Mouse (Mus musculus) lung, embryonic 14.5 days (tissue): ENCODE measurements around the gene Fbxl18. TPM values are rescaled to one million over a fixed set of nuclear protein-coding genes. Genes with fewer than 3 reads are reported as not detected.
A peak's percentile ranks its signal among the peaks of the same experiment; 100 is the strongest.
"Not testable (repeated sequence)": the region's sequence is repeated elsewhere in the genome, so short reads cannot be mapped to it uniquely, and the experiment has no call there.

Source experiments
- ATAC-seq: fragments of 200-750 bp; cut with Nextera tagmentation; 2 replicates; pipeline ENCODE4 v1.8.0; 2017; ENCODE audit warnings: mild to moderate bottlenecking, moderate TSS enrichment, moderate library complexity; ENCODE audit not compliant: insufficient read depth
- DNase-seq: peaks from one replicate; pipeline ENCODE4 v3.0.0-alpha.2; 2015
- H3K27ac ChIP-seq: fragments of 300-500 bp; sonication (generic); 2 replicates; pipeline ENCODE4 v1.5.1; 2014; ENCODE audit warnings: low read depth, mild to moderate bottlenecking, moderate library complexity
- H3K27me3 ChIP-seq: fragments of 300-500 bp; sonication (generic); 2 replicates; pipeline ENCODE4 v1.6.1; 2014; ENCODE audit warnings: low read length, control low read depth; ENCODE audit not compliant: insufficient read depth
- H3K36me3 ChIP-seq: fragments of 300-500 bp; sonication (generic); 2 replicates; pipeline ENCODE4 v1.6.1; 2014; ENCODE audit warnings: control low read depth; ENCODE audit not compliant: insufficient read depth
- H3K4me1 ChIP-seq: fragments of 300-500 bp; sonication (generic); 2 replicates; pipeline ENCODE4 v1.6.1; 2014; ENCODE audit warnings: antibody characterized with exemption, control low read depth; ENCODE audit not compliant: insufficient read depth
- H3K4me2 ChIP-seq: fragments of 300-500 bp; sonication (generic); 2 replicates; pipeline ENCODE4 v1.6.1; 2014; ENCODE audit warnings: mild to moderate bottlenecking
- H3K4me3 ChIP-seq: fragments of 300-500 bp; sonication (generic); 2 replicates; pipeline ENCODE4 v1.5.1; 2014; ENCODE audit warnings: low read depth, low read length
- H3K9ac ChIP-seq: fragments of 300-500 bp; sonication (generic); 2 replicates; pipeline ENCODE4 v1.6.1; 2014
- H3K9me3 ChIP-seq: fragments of 300-500 bp; sonication (generic); 2 replicates; pipeline ENCODE4 v1.6.1; 2016; ENCODE audit warnings: low read depth, low read length, control low read depth
- CTCF ChIP-seq: IDR thresholded peaks from 2 replicates; pipeline ENCODE4 v1.5.1; 2016; ENCODE audit warnings: antibody characterized with exemption, low read depth
- WGBS: fragments of 180-500 bp; shearing (Covaris S2); extraction: QIAGEN DNeasy Blood & Tissue Kit; methylation state at CpG from one replicate; pipeline ENCODE4 v1.1.7; 2014; 5-methylcytosine and 5-hydroxymethylcytosine counted together
- polyA plus RNA-seq: library from polyadenylated mRNA; unstranded; fragments of >200 nt; fragmentation: Nextera tagmentation; extraction: Ambion mirVana; gene quantifications from 2 replicates; pipeline ENCODE4 v1.2.1, GENCODE M21; 2014

The Fbxl18 gene
- polyA plus RNA-seq, 1 experiment from 2014 or later, result 11.8 TPM

DNA sequence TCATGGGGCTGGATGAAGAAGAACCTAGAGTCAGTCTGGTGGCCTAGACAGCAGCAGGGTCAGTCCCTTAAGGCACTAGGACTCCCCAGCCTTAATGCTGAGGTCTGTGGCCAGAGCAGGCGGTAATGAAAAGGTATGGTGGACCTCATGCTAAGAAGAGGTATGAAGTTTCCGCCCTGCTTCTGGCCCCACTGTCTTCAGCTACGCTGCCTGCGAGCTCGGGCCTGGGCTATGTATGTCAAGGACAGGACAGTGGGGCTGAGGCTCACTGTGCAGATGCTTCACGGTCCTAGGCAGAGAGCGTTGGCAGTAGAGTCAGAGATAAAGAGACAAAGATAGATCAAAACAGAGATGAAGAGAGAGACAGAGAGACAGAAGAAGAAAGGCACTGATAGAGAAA is 46.3 kb downstream of the Fbxl18 start:
- no peak for ATAC-seq
- no peaks in the 10 kb centered on the region for H3K27me3 ChIP-seq
- H3K9me3 ChIP-seq, result no peaks in the 10 kb centered on the region
- H3K36me3 ChIP-seq, result no peaks in the 10 kb centered on the region
- H3K4me2 ChIP-seq, result no peak overlapping the region
- no peak overlapping the region for H3K4me3 ChIP-seq
- DNase-seq, result no peak
- no peak for TF ChIP-seq CTCF
- WGBS, result 93% methylated on average over 7 of the region's 7 CpGs
- H3K4me1 ChIP-seq, result no peaks in the 10 kb centered on the region
- H3K27ac ChIP-seq, result no peak overlapping the region
- no peak overlapping the region for H3K9ac ChIP-seq

DNA sequence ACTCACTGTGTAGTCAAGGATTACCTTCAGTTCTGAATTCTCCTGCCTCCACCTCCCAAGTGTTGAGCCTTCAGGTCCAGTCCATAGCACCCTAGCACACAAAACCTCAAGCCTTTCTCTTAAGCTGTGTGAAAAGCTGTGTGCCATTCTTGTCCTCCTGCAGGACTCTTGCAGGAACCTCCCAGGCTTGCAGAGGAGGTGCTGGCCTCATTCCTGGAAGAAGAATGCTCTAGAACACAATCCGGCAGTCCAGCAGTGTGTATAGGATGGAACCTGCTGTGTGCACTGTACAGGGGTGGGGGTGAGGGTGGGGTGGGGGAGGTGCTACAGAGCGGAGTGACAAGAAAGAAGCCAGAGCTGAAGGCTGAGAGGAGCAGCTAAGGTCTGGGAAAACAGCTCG is 47.1 kb downstream of the Fbxl18 start:
- H3K4me2 ChIP-seq, result no peak overlapping the region
- H3K9ac ChIP-seq, result no peak overlapping the region
- ATAC-seq (no peak), DNase-seq (no peak)
- no peaks in the 10 kb centered on the region for H3K27me3 ChIP-seq
- H3K36me3 ChIP-seq, result no peaks in the 10 kb centered on the region
- no peak for TF ChIP-seq CTCF
- H3K27ac ChIP-seq, result no peak overlapping the region
- H3K4me3 ChIP-seq, result no peak overlapping the region
- no peaks in the 10 kb centered on the region for H3K4me1 ChIP-seq
- H3K9me3 ChIP-seq, result no peaks in the 10 kb centered on the region
- WGBS, result 44% methylated on average over 3 of the region's 3 CpGs

DNA sequence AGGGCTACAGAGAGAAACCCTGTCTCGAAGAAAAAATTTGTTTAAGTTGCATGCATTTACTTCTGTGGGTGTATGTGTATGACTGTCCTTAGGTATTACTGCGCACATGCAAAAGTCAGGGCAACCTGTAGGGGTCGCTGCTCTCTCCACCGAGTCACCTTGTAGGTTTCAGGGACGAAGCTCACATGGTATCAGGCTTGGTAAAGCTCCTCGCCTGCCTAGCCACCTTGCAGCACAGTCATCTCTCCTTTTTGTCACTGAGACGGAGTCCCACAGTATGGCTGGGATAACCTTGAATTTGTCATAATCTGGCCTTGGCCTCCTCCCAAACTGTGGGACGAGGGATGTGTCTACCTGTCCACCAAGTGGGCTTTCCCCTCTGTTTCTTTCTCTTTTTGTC is 50.8 kb downstream of the Fbxl18 start:
- no peak overlapping the region for H3K27ac ChIP-seq
- no peak overlapping the region for H3K4me3 ChIP-seq
- TF ChIP-seq CTCF, result peak; percentile 52
- H3K4me1 ChIP-seq, result no peaks in the 10 kb centered on the region
- no peaks in the 10 kb centered on the region for H3K27me3 ChIP-seq
- WGBS, result 53% methylated on average over 8 of the region's 8 CpGs
- H3K9me3 ChIP-seq, result no peaks in the 10 kb centered on the region
- no peak overlapping the region for H3K9ac ChIP-seq
- H3K36me3 ChIP-seq, result no peaks in the 10 kb centered on the region
- ATAC-seq (no peak), DNase-seq (no peak)
- no peak overlapping the region for H3K4me2 ChIP-seq

DNA sequence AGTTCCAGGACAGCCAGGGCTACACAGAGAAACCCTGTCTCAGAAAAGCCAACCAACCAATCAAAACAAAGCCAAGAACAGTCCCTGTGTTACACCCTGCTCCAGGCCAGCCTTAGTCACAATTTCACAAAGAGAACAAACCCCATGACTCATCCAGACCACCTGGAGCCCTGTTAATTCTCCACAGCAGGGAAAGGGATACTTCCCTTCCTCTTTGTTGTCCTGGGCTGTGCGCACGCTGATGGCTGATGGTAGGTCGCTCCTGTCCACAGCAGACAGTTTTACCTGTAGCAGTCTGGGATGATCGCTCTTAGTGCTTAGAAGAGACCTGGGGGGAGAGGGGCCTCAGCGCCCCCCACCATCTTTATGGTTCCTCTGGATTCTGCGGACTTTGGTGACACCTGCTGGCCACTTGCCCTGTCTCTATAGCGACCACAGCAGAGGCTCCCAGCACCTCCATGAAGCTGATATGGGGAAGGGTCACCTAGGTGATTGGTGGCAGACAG is 53.0 kb downstream of the Fbxl18 start:
- Histone ChIP-seq H3K9ac (no peak overlapping the region), H3K9me3 (no peaks in the 10 kb centered on the region), H3K27ac (no peak overlapping the region), H3K4me2 (no peak overlapping the region), H3K27me3 (no peaks in the 10 kb centered on the region), H3K4me1 (no peaks in the 10 kb centered on the region), H3K4me3 (no peak overlapping the region), H3K36me3 (no peaks in the 10 kb centered on the region)
- WGBS, result 26% methylated on average over 7 of the region's 7 CpGs
- ATAC-seq (peak; percentile 32; the same call in 1 of the 2 replicates), DNase-seq (peak; percentile 49)
- TF ChIP-seq CTCF, result peak; percentile 72

DNA sequence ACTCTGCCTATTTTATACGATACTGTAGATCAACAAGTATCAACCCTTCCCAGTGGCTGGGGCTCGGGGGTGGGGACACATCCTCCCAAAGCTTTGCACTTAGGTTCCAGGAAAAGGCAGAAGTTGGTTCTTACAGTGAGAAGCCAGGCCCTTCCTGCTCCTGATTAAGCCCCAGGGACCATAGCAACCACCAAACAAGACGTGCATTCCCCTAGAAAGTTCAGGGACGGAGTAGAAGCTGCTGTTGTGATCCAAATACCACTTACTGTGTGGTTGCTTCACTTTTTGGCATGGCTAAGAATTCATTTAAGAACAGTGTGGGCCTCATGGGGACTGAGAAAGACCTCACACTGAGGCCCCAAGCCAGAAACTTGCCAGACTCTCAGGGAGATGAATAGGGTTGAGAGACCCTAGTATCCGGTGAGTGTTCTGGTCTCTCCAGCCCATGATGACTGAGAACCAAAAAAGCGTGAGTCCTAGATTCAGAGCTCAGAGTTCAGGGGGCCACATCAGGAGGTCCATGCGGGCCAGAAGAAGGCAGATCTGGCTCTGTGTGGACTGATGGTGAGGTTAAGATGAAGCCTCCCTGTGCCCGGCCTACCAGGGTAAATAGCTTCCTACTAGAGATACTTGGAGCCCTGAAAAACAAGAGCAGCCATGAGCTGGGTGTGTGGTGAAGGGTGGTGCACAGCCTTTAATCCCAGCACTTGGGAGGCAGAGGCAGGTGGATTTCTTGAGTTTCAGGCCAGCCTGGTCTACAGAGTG is 53.7 kb downstream of the Fbxl18 start:
- no peaks in the 10 kb centered on the region for H3K4me1 ChIP-seq
- no peaks in the 10 kb centered on the region for H3K9me3 ChIP-seq
- no peaks in the 10 kb centered on the region for H3K27me3 ChIP-seq
- H3K4me3 ChIP-seq, result no peak overlapping the region
- H3K4me2 ChIP-seq, result no peak overlapping the region
- peak; percentile 58 for DNase-seq
- H3K9ac ChIP-seq, result no peak overlapping the region
- peak; percentile 22; the same call in 1 of the 2 replicates for ATAC-seq
- 60% methylated on average over 8 of the region's 8 CpGs for WGBS
- no peak overlapping the region for H3K27ac ChIP-seq
- no peaks in the 10 kb centered on the region for H3K36me3 ChIP-seq
- no peak for TF ChIP-seq CTCF

DNA sequence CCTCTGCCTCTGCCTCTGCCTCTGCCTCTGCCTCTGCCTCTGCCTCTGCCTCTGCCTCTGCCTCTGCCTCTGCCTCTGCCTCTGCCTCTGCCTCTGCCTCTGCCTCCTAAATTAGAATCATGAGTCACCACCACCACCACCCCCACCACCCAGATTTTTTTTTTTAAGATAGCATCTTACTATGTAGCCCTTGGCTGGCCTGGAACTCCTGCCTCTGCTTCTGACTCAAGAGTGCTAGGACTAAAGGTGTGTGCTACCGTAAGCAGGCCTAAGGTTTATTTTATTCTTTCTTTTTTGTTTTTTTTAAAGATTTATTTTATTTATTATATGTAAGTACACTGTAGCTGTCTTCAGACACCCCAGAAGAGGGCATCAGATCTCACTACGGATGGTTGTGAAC is 57.8 kb downstream of the Fbxl18 start:
- H3K27ac ChIP-seq, ATAC-seq, H3K4me3 ChIP-seq, H3K4me1 ChIP-seq, H3K9ac ChIP-seq, H3K36me3 ChIP-seq, DNase-seq, H3K9me3 ChIP-seq, H3K27me3 ChIP-seq, H3K4me2 ChIP-seq: not testable (repeated sequence)
- WGBS, result 93% methylated on average over 2 of the region's 2 CpGs

DNA sequence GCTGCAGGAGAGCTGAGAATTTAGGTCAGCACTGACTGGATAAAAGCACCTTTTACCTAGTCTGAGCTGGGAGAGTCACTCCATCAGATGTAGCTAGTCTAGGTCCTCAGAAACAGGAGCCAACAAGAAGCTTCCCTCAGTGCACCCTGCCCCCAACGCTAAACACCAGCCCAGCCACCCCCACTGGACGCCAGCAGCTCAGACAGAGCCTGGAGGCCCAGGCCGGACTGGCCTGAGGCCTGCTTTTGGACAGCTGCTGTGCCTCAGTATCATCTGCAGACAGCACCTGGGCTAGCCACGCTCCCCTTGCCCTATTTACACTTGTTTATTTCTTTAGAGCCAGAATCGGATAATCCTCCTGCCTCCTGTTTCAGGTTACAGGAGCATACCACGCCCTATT is 58.3 kb downstream of the Fbxl18 start:
- Histone ChIP-seq H3K27me3 (no peaks in the 10 kb centered on the region), H3K9ac (no peak overlapping the region), H3K27ac (no peak overlapping the region), H3K36me3 (no peaks in the 10 kb centered on the region), H3K4me3 (no peak overlapping the region), H3K4me1 (no peaks in the 10 kb centered on the region), H3K9me3 (no peaks in the 10 kb centered on the region), H3K4me2 (no peak overlapping the region)
- no peak for DNase-seq
- 44% methylated on average over 6 of the region's 6 CpGs for WGBS
- ATAC-seq, result no peak
- no peak for TF ChIP-seq CTCF
